Mouse (Mus musculus) small intestine, adult 2 months (tissue): Measurements from ENCODE around the gene Cacul1.

Source experiments
- CTCF ChIP-seq: fragments of 200-500 bp; IDR thresholded peaks from 2 replicates; pipeline ENCODE4 v1.5.1; 2012; ENCODE audit warnings: low read depth, mild to moderate bottlenecking, control low read depth, inconsistent platforms, low read length, moderate library complexity, mixed read lengths; ENCODE audit not compliant: insufficient replicate concordance, insufficient read length; ENCODE audit errors: extremely low read depth
- POLR2A ChIP-seq: fragments of 200-500 bp; IDR thresholded peaks from 2 replicates; pipeline ENCODE4 v1.6.1; 2012; ENCODE audit warnings: low read depth, mild to moderate bottlenecking, control low read depth, inconsistent platforms, low read length, moderate library complexity

DNA sequence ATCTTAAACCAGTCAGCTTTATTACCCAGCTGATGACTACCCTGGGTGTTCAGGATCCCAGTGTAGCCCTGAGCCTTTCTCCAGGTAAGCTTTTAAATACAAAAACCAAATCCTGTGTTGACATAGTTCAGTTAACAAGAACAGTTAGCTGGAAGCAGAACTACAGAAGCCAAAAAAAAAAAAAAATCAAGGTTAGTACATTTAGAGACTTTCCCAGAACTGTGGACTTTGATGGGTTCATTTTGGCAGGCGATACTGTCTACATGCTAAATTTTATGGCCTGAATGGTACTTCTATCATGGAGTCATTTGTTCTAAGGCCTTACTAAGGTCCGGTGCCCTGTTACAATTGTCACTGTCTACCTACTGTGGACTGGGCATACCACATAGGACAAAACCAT is 8.8 kb upstream of the Cacul1 start:
- TF ChIP-seq CTCF (no peak), POLR2A (no peak)
